Mouse (Mus musculus): ENCODE data around the gene Cfh.
"Not testable (repeated sequence)": the region's sequence is repeated elsewhere in the genome, so short reads cannot be mapped to it uniquely, and the experiment has no call there.

Cfh gene

GRCm38 (mm10) chr1:140183664-140184063 lies at the start of gene Cfh:
Gene Cfh (minus strand): TSS chr1:140183764.
- in situ Hi-C loops (cut with MboI, MseI) = not testable (repeated sequence)

GRCm38 (mm10) chr1:140226673-140227072 lies 43.1 kb upstream of the Cfh start:
- in situ Hi-C loops (cut with MboI, MseI) = no loop called here

DNA sequence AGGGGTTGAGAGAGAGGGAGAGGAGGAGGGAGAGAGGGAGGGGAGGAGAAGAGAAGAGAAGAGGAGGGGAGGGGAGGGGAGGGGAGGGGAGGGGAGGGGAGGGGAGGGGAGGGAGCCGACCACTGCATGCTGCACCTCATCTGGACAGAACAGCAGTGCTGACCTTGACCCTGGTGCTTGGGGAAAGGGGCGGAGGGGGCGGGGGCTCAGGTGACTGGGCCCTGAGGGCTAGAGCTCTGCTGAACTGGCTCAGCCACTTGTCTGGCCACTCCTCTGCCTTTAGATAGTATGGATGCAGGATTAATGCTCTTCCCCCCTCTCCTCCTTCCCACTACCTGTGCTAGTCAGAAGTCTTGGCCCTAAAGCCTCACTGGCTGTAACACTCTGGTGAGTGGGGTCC lies 41.7 kb upstream of the Cfh start:
- in situ Hi-C loops (cut with MboI, MseI) = no loop called here

GRCm38 (mm10) chr1:140205329-140205728 lies 21.8 kb upstream of the Cfh start:
- in situ Hi-C loops (cut with MboI, MseI) = no loop called here

DNA sequence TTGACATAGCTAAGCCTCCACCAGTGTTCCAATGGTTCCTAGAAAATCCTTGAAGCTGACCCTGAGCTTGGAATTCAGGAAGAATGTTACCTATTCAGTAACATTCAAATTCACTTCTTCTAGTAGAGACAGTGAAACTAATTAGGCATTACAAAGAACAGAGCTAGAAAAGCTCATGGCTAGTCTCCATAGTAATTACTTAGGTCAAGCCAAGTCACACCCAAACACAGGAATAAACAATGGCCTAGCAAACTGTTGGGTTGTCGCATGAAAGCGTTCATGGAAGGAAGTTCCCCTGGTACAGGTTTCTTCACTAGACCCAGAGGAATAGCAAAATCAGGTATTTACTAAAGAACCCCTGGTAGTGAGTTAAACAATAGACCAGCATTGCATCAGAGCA lies 4.9 kb upstream of the Cfh start:
- in situ Hi-C loops (cut with MboI, MseI) = not testable (repeated sequence)

DNA sequence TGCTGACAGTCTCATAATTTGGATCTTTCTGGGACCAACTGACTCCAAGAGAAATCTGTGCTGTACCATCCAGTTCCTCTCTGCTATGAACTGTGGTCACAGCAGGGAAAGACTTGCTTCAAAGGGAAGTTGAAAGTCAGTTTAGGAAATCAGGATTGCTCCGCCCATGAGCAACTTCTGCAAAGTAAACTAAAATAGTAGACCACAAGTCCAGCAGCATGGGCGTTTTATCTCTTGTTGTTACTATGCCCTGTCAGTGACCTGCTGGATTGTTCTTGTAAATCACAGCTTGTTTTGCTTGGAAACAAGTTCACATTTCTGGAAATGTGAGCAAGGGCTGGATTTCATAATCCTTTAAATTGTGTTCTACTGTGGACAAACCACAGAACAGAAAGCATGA lies 356 bp downstream of the Cfh start:
- in situ Hi-C loops (cut with MboI, MseI) = no loop called here

- in situ Hi-C loops (cut with MboI, MseI) = no loop called here
Measured at GRCm38 (mm10) chr1:140180125-140180524, 3.4 kb downstream of the Cfh start.

DNA sequence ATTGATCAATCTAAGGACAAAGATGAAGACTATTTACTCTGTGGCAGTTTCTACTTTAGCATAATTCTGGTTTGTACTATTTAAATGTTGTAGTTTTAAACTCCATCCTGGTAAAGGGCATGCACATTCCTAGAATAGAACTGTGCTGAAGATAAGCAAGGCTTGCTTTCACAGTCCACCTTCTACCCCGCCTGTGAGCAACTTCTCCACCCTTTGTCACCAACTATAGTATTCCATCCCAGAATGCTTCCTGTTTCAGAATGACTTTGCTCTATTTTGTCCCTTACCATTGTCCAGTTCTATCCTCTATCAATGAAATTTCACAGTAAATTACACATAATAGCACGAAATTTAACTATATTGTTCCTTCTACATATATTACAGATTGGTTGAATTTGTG lies 8.1 kb downstream of the Cfh start:
- in situ Hi-C loops (cut with MboI, MseI) = no loop called here

- in situ Hi-C loops (cut with MboI, MseI) = no loop called here
Measured at GRCm38 (mm10) chr1:140171581-140172154, 11.9 kb downstream of the Cfh start.

GRCm38 (mm10) chr1:140158970-140159369 lies 24.6 kb downstream of the Cfh start:
- in situ Hi-C loops (cut with MboI, MseI) = no loop called here

- in situ Hi-C loops (cut with MboI, MseI) = no loop called here
Measured at GRCm38 (mm10) chr1:140069471-140069870, 114.1 kb downstream of the Cfh start.
